Mouse (Mus musculus): ENCODE data around the gene Cdh13. TPM values are rescaled to one million over a fixed set of nuclear protein-coding genes. Genes with fewer than 3 reads are reported as not detected.

Cdh13 gene
- polyA plus RNA-seq, 1 experiment from 2014 or later: 14.4 TPM

- no peaks in the 10 kb centered on the region for H3K27me3 ChIP-seq (ENCODE audit: insufficient read depth, poor library complexity, severe bottlenecking)
- no peaks in the 10 kb centered on the region for H3K36me3 ChIP-seq
- no peak for DNase-seq (ENCODE audit: low spot score)
- no peak overlapping the region for H3K4me3 ChIP-seq
- no peak overlapping the region for H3K27ac ChIP-seq
- 91% methylated on average over 4 of the region's 4 CpGs for WGBS
- H3K4me1 ChIP-seq: no peaks in the 10 kb centered on the region
- H3K9me3 ChIP-seq: no peaks in the 10 kb centered on the region
Observed at GRCm38 (mm10) chr8:118410341-118410970, 126.9 kb downstream of the Cdh13 start.

GRCm38 (mm10) chr8:118415672-118416071 lies 132.1 kb downstream of the Cdh13 start:
- 85% methylated on average over 7 of the region's 7 CpGs for WGBS
- Histone ChIP-seq H3K36me3 (no peaks in the 10 kb centered on the region), H3K4me1 (no peaks in the 10 kb centered on the region), H3K27ac (no peak overlapping the region), H3K27me3 (ENCODE audit: insufficient read depth, poor library complexity, severe bottlenecking) (no peaks in the 10 kb centered on the region), H3K4me3 (no peak overlapping the region), H3K9me3 (no peaks in the 10 kb centered on the region)
- DNase-seq (ENCODE audit: low spot score): peak; percentile 31

- no peaks in the 10 kb centered on the region for H3K36me3 ChIP-seq
- H3K4me3 ChIP-seq: no peak overlapping the region
- 83% methylated on average over 4 of the region's 4 CpGs for WGBS
- DNase-seq (ENCODE audit: low spot score): no peak
- no peaks in the 10 kb centered on the region for H3K9me3 ChIP-seq
- H3K27ac ChIP-seq: no peak overlapping the region
- H3K27me3 ChIP-seq (ENCODE audit: insufficient read depth, poor library complexity, severe bottlenecking): no peaks in the 10 kb centered on the region
- no peaks in the 10 kb centered on the region for H3K4me1 ChIP-seq
Observed at GRCm38 (mm10) chr8:118416811-118417355, 133.3 kb downstream of the Cdh13 start.

- no peak for DNase-seq (ENCODE audit: low spot score)
- Histone ChIP-seq H3K9me3 (no peaks in the 10 kb centered on the region), H3K27me3 (ENCODE audit: insufficient read depth, poor library complexity, severe bottlenecking) (no peaks in the 10 kb centered on the region), H3K36me3 (no peaks in the 10 kb centered on the region), H3K4me1 (0 out of 2 replicates have a peak, but pooled peaks cover 3% of the 10 kb centered on the region), H3K27ac (no peak overlapping the region), H3K4me3 (no peak overlapping the region)
- WGBS: 81% methylated on average over 10 of the region's 10 CpGs
Observed at GRCm38 (mm10) chr8:118422624-118423023, 139.1 kb downstream of the Cdh13 start.

DNA sequence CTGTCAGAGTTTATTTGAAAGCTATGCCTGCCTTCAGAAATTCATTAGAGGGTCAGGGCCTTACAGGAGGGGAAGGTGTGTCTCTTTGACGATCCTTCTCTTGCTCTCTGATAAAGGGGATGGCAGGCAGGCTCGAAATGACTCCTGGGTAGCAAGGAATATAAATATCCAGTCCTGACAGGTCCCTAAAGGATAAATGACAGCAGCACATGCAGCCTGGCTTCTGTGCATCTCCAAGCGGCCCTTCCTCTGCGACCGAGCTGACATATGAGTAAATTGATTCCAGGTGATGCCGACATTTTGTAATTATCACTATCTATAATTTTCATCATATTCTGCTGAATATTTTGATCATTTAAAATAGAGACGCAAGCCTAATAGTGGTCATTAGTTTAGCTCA lies 145.4 kb downstream of the Cdh13 start:
- WGBS: 73% methylated on average over 7 of the region's 7 CpGs

GRCm38 (mm10) chr8:118431731-118432440 lies 148.4 kb downstream of the Cdh13 start:
- Histone ChIP-seq H3K27ac (no peak overlapping the region), H3K4me3 (no peak overlapping the region), H3K36me3 (no peaks in the 10 kb centered on the region), H3K9me3 (no peaks in the 10 kb centered on the region), H3K4me1 (no peaks in the 10 kb centered on the region), H3K27me3 (ENCODE audit: insufficient read depth, poor library complexity, severe bottlenecking) (no peaks in the 10 kb centered on the region)
- 80% methylated on average over 11 of the region's 11 CpGs for WGBS
- DNase-seq (ENCODE audit: low spot score): no peak

More for the DNA sequence above, 145.4 kb downstream of the Cdh13 start:
- no peaks in the 10 kb centered on the region for H3K36me3 ChIP-seq
- H3K27me3 ChIP-seq (ENCODE audit: insufficient read depth, poor library complexity, severe bottlenecking): no peaks in the 10 kb centered on the region
- no peak overlapping the region for H3K4me3 ChIP-seq
- no peak for DNase-seq (ENCODE audit: low spot score)
- H3K27ac ChIP-seq: no peak overlapping the region
- H3K4me1 ChIP-seq: no peaks in the 10 kb centered on the region
- H3K9me3 ChIP-seq: no peaks in the 10 kb centered on the region

DNA sequence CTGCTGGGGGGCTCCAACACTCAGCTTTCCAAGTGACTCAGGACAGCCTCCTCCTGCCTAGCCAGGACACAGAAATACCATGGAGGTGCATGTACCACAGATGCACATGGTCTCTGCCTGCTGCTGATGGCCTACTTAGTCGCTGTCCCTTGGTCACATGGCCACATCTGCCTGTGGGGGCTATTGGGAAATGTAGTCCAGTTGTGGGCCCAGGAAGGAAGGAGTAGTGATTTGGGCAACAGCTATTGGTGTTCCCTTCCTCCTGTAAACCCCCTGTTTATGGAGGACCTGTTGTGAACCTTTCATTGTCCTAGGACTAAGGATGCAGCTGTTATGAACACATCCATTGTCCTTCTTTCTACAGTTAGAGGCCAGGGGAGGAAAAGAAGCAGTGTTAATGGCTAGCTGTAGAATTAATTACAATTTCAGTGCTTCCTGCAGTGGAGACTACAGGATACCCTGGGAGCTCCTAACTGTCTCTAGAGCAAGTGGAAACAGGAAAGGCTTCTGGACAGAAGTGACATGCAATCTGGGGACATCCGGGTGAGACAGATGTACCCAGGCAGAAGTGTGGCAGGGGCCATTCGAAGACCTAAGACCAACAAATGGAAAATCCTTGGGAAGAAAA lies 150.1 kb downstream of the Cdh13 start:
- Histone ChIP-seq H3K4me3 (no peak overlapping the region), H3K27me3 (ENCODE audit: insufficient read depth, poor library complexity, severe bottlenecking) (no peaks in the 10 kb centered on the region), H3K9me3 (no peaks in the 10 kb centered on the region), H3K4me1 (0 out of 2 replicates have a peak, but pooled peaks cover 5% of the 10 kb centered on the region), H3K36me3 (no peaks in the 10 kb centered on the region), H3K27ac (no peak overlapping the region)
- WGBS: 76% methylated on average over 3 of the region's 3 CpGs
- DNase-seq (ENCODE audit: low spot score): peak; percentile 28

DNA sequence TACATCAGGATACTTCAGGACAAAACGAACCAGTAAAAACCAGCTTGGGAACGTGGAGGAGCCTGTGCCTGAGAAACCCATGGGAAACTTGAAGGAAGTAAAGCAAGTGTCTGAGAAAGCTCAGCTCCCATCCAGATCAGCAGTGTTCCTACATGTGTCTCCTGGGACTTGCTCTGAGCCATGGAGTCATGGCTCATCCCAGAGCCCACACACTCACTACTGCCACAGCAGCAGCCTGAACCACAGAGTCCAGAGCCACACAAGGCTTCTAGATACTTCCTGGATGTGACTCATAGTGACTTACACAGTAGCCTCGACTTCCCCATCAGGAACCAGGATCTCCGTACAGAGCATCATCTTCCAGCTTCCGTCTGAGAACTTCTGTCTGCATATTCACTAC lies 153.2 kb downstream of the Cdh13 start:
- Histone ChIP-seq H3K36me3 (no peaks in the 10 kb centered on the region), H3K9me3 (no peaks in the 10 kb centered on the region), H3K4me3 (no peak overlapping the region), H3K27me3 (ENCODE audit: insufficient read depth, poor library complexity, severe bottlenecking) (no peaks in the 10 kb centered on the region), H3K4me1 (peaks cover 6% of the 10 kb centered on the region; the same call in 1 of the 2 replicates), H3K27ac (no peak overlapping the region)
- DNase-seq (ENCODE audit: low spot score): no peak
- 74% methylated on average over 5 of the region's 5 CpGs for WGBS

- no peak overlapping the region for H3K4me3 ChIP-seq
- H3K36me3 ChIP-seq: no peaks in the 10 kb centered on the region
- no peak for DNase-seq (ENCODE audit: low spot score)
- 83% methylated on average over 10 of the region's 10 CpGs for WGBS
- H3K4me1 ChIP-seq: peaks cover 7% of the 10 kb centered on the region; the same call in 1 of the 2 replicates
- H3K27me3 ChIP-seq (ENCODE audit: insufficient read depth, poor library complexity, severe bottlenecking): no peaks in the 10 kb centered on the region
- no peak overlapping the region for H3K27ac ChIP-seq
- no peaks in the 10 kb centered on the region for H3K9me3 ChIP-seq
Observed at GRCm38 (mm10) chr8:118437152-118437551, 153.6 kb downstream of the Cdh13 start.

DNA sequence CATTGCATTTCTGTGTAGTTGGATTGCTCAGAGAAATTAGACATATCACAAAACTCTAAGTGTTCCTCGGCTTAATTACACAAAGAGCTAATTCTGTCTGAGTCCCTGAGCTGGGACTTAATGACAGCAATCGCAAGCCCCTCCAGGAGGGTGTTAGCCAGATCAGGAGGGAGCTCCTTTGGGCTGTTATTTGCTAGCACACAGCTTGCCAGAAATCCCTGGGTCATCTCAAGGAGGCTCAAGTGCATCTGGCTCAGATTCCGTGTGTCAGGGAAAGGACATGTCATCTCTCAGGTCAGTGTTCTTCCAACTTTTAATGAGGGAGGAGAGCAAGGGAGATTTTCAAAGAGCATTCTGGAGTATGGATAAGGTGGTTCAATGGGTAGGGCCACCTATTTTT lies 154.3 kb downstream of the Cdh13 start:
- Histone ChIP-seq H3K27me3 (ENCODE audit: insufficient read depth, poor library complexity, severe bottlenecking) (no peaks in the 10 kb centered on the region), H3K4me1 (peaks cover 7% of the 10 kb centered on the region; the same call in 1 of the 2 replicates), H3K36me3 (no peaks in the 10 kb centered on the region), H3K4me3 (no peak overlapping the region), H3K9me3 (no peaks in the 10 kb centered on the region), H3K27ac (no peak overlapping the region)
- 47% methylated on average over 3 of the region's 3 CpGs for WGBS
- no peak for DNase-seq (ENCODE audit: low spot score)

DNA sequence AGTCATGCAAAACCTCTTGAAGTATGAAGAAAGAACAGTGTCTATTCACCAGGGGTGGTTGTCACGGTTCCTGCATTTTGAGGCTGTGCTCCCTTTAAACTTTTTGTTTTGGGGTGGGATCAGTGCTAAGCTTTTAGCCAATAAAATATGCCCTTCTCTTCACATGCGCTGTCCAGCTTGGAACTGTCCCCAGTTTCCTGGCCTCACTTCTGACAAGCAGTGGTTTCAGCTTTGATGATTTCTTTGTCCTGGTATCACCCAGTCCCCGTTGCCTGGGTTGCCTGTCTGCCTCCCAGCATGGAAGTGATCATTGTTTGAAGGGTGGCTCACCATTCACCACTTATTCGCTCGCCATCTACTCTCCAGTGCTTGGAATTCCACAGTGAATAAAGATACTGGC lies 156.3 kb downstream of the Cdh13 start:
- H3K27me3 ChIP-seq (ENCODE audit: insufficient read depth, poor library complexity, severe bottlenecking): no peaks in the 10 kb centered on the region
- H3K36me3 ChIP-seq: no peaks in the 10 kb centered on the region
- no peak overlapping the region for H3K4me3 ChIP-seq
- DNase-seq (ENCODE audit: low spot score): no peak
- 79% methylated on average over 5 of the region's 5 CpGs for WGBS
- H3K4me1 ChIP-seq: peaks cover 7% of the 10 kb centered on the region; the same call in 1 of the 2 replicates
- no peak overlapping the region for H3K27ac ChIP-seq
- H3K9me3 ChIP-seq: no peaks in the 10 kb centered on the region

DNA sequence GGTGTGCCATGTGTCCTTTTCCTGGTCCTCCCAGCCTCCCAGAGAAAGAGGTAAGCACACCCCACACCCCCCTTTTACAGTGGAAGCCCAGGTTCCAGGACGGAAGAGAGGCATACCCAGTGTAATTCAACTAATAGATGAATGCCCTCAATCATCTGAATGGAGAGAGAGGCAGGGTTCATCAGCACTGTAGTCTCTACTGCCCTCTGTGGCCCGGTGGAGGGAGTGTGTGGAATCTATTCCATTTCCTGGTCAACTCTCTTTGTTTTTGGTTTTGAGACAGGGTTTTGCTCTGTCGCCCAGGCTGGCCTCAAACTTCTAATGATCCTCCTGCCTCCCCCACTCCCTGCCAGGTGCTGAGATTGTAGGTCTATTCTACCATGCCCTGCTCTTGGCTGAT lies 159.8 kb downstream of the Cdh13 start:
- no peaks in the 10 kb centered on the region for H3K36me3 ChIP-seq
- DNase-seq (ENCODE audit: low spot score): no peak
- WGBS: 65% methylated on average over 3 of the region's 3 CpGs
- H3K4me3 ChIP-seq: no peak overlapping the region
- no peaks in the 10 kb centered on the region for H3K27me3 ChIP-seq (ENCODE audit: insufficient read depth, poor library complexity, severe bottlenecking)
- H3K4me1 ChIP-seq: peaks cover 9% of the 10 kb centered on the region
- H3K27ac ChIP-seq: no peak overlapping the region
- H3K9me3 ChIP-seq: no peaks in the 10 kb centered on the region

DNA sequence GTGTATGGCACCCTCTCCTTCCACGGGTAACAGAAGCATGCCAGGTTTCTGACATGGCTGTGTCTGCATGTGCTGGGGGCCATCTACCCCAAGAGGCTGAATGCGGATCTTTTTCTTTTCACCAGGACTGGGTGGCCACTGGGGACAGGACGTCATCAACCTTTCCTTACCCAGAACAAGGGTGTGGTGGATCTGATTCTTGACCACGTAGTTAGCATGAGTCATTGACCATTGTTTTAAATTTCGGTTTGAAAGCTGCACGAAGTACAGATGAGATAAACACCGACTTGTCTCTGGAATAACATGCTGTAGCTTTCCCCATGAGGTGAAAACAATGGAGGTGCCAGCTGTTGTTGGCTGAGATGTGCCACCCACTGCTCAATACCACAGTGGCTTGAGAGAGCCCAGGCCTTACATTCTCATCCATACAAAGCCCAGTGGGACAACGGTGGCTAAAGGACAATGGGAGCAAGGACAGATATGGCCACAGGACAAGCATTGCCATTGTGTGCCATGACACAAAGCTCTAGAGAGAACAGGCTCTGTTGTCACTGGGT lies 161.2 kb downstream of the Cdh13 start:
- Histone ChIP-seq H3K36me3 (no peaks in the 10 kb centered on the region), H3K9me3 (no peaks in the 10 kb centered on the region), H3K27me3 (ENCODE audit: insufficient read depth, poor library complexity, severe bottlenecking) (no peaks in the 10 kb centered on the region), H3K4me3 (no peak overlapping the region), H3K4me1 (peaks cover 9% of the 10 kb centered on the region), H3K27ac (no peak overlapping the region)
- 73% methylated on average over 8 of the region's 8 CpGs for WGBS
- no peak for DNase-seq (ENCODE audit: low spot score)
